Mouse (Mus musculus): Measurements from ENCODE around the gene Ybx2. TPM values are rescaled to one million over a fixed set of nuclear protein-coding genes. Genes with fewer than 3 reads are reported as not detected.
"Not testable (repeated sequence)": the region's sequence is repeated elsewhere in the genome, so short reads cannot be mapped to it uniquely, and the experiment has no call there.

The Ybx2 gene
- polyA plus RNA-seq, 1 experiment: not detected

GRCm38 (mm10) chr11:69914372-69914764, 21.2 kb upstream of the Ybx2 start:
- TF ChIP-seq POLR2A (IDR thresholded peaks at IDR 0.05; ENCODE audit: low read depth, low read length) (no peak), CTCF (IDR thresholded peaks at IDR 0.05; ENCODE audit: borderline replicate concordance, insufficient read depth, low read length) (no peak)
- Histone ChIP-seq H3K27ac (ENCODE audit: insufficient read depth, low read length) (peak overlapping the region; percentile 38; the same call in 1 of the 2 replicates), H3K4me3 (ENCODE audit: insufficient read depth, low read length) (peak overlapping the region; percentile 60), H3K4me1 (ENCODE audit: control insufficient read depth, insufficient read depth, low read length) (peaks cover 19% of the 10 kb centered on the region)

DNA sequence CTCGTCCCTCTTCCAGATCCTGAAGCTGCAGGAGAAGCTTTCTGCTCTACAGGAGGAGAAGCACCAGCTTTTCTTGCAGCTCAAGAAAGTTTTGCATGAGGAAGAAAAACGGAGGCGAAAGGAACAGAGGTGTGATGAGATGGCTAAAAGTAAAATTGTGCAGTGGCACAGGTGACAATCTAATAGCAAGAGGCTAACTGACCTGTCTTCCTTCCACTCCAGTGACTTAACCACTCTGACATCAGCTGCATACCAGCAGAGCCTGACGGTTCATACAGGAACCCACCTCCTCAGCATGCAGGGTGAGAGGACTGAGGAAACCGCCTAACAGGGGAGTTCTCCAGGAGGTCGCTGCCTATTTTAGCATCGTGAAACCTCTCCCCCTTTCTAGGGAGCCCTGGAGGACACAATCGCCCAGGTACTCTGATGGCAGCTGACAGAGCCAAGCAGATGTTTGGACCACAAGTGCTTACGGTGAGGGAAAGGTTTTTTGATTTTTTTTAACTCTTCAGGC, 20.6 kb upstream of the Ybx2 start:
- peaks cover 19% of the 10 kb centered on the region for H3K4me1 ChIP-seq (ENCODE audit: control insufficient read depth, insufficient read depth, low read length)
- TF ChIP-seq CTCF (IDR thresholded peaks at IDR 0.05; ENCODE audit: borderline replicate concordance, insufficient read depth, low read length): no peak
- TF ChIP-seq POLR2A (IDR thresholded peaks at IDR 0.05; ENCODE audit: low read depth, low read length): no peak
- no peak overlapping the region for H3K27ac ChIP-seq (ENCODE audit: insufficient read depth, low read length)
- H3K4me3 ChIP-seq (ENCODE audit: insufficient read depth, low read length): peak overlapping the region; percentile 60

DNA sequence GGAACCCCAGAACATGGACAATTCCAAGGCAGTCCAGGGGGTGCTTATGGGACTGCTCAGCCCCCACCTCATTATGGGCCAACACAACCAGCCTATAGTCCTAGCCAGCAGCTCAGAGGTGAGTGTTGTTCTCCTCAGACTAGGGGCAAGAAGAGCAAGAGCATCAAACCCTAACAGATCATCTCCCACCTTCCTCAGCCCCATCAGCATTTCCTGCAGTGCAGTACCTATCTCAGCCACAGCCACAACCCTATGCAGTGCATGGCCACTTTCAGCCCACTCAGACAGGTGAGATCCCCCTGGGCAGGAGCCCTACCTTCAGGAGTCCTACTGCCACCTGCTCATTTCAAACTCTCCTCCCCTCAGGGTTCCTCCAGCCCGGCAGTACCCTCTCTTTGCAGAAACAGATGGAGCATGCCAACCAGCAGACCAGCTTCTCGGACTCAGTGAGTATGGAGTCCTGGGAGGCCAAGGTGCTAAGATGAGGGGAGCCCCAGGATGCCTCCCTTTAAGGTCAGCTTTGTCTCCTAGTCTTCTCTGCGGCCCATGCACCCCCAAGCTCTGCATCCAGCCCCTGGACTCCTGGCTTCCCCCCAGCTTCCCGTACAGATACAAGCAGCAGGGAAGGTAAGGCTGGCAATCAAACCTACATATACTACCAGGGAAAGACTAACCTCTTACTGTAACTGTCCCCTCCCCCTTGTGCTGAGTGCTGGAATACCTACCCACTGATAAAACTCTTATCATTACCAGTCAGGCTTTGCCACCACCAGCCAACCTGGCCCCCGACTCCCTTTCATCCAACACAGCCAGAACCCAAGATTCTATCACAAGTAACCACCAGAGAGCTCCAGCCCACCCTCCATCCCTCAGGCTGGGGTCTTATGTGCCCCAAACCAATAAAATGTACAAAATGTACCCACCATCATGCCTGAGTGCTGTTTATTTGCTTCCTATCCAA, 19.6 kb upstream of the Ybx2 start:
- Histone ChIP-seq H3K4me3 (ENCODE audit: insufficient read depth, low read length) (no peak overlapping the region), H3K4me1 (ENCODE audit: control insufficient read depth, insufficient read depth, low read length) (peaks cover 19% of the 10 kb centered on the region), H3K27ac (ENCODE audit: insufficient read depth, low read length) (no peak overlapping the region)
- TF ChIP-seq CTCF (IDR thresholded peaks at IDR 0.05; ENCODE audit: borderline replicate concordance, insufficient read depth, low read length): no peak
- TF ChIP-seq POLR2A (IDR thresholded peaks at IDR 0.05; ENCODE audit: low read depth, low read length): 0 out of 2 replicates have a peak, but pooled peaks have one; percentile 11

- H3K4me1 ChIP-seq (ENCODE audit: control insufficient read depth, insufficient read depth, low read length): peaks cover 19% of the 10 kb centered on the region
- not testable (repeated sequence) for H3K4me3 ChIP-seq (ENCODE audit: insufficient read depth, low read length); H3K27ac ChIP-seq (ENCODE audit: insufficient read depth, low read length)
Measured at GRCm38 (mm10) chr11:69916652-69917378, 18.8 kb upstream of the Ybx2 start.

- Histone ChIP-seq H3K4me1 (ENCODE audit: control insufficient read depth, insufficient read depth, low read length) (peaks cover 19% of the 10 kb centered on the region), H3K4me3 (ENCODE audit: insufficient read depth, low read length) (no peak overlapping the region), H3K27ac (ENCODE audit: insufficient read depth, low read length) (no peak overlapping the region)
- TF ChIP-seq POLR2A (IDR thresholded peaks at IDR 0.05; ENCODE audit: low read depth, low read length) (no peak), CTCF (IDR thresholded peaks at IDR 0.05; ENCODE audit: borderline replicate concordance, insufficient read depth, low read length) (no peak)
Measured at GRCm38 (mm10) chr11:69917379-69917948, 18.1 kb upstream of the Ybx2 start.

GRCm38 (mm10) chr11:69918118-69918517, 17.5 kb upstream of the Ybx2 start:
- no peak overlapping the region for H3K27ac ChIP-seq (ENCODE audit: insufficient read depth, low read length)
- TF ChIP-seq CTCF (IDR thresholded peaks at IDR 0.05; ENCODE audit: borderline replicate concordance, insufficient read depth, low read length) (no peak), POLR2A (IDR thresholded peaks at IDR 0.05; ENCODE audit: low read depth, low read length) (no peak)
- H3K4me3 ChIP-seq (ENCODE audit: insufficient read depth, low read length): no peak overlapping the region
- peaks cover 19% of the 10 kb centered on the region for H3K4me1 ChIP-seq (ENCODE audit: control insufficient read depth, insufficient read depth, low read length)

- no peak overlapping the region for H3K27ac ChIP-seq (ENCODE audit: insufficient read depth, low read length)
- H3K4me3 ChIP-seq (ENCODE audit: insufficient read depth, low read length): peak overlapping the region; percentile 97
- TF ChIP-seq CTCF (IDR thresholded peaks at IDR 0.05; ENCODE audit: borderline replicate concordance, insufficient read depth, low read length) (no peak), POLR2A (IDR thresholded peaks at IDR 0.05; ENCODE audit: low read depth, low read length) (no peak)
- peaks cover 19% of the 10 kb centered on the region for H3K4me1 ChIP-seq (ENCODE audit: control insufficient read depth, insufficient read depth, low read length)
Measured at GRCm38 (mm10) chr11:69919053-69919452, 16.5 kb upstream of the Ybx2 start.

GRCm38 (mm10) chr11:69919661-69920265, 15.8 kb upstream of the Ybx2 start:
- H3K27ac ChIP-seq (ENCODE audit: insufficient read depth, low read length): peak overlapping the region; percentile 90
- H3K4me3 ChIP-seq (ENCODE audit: insufficient read depth, low read length): peak overlapping the region; percentile 97
- TF ChIP-seq POLR2A (IDR thresholded peaks at IDR 0.05; ENCODE audit: low read depth, low read length) (0 out of 2 replicates have a peak, but pooled peaks have one; percentile 49), CTCF (IDR thresholded peaks at IDR 0.05; ENCODE audit: borderline replicate concordance, insufficient read depth, low read length) (no peak)
- peaks cover 18% of the 10 kb centered on the region for H3K4me1 ChIP-seq (ENCODE audit: control insufficient read depth, insufficient read depth, low read length)
